Mouse (Mus musculus) myocyte (in vitro differentiated cells): ENCODE data around the gene Ptprm. TPM values are rescaled to one million over a fixed set of nuclear protein-coding genes. Genes with fewer than 3 reads are reported as not detected.

Experiments
- H3K27me3 ChIP-seq: one replicate; pipeline ENCODE4 v1.6.1; 2011; ENCODE audit not compliant: control insufficient read depth, insufficient read depth, insufficient read length
- H3K36me3 ChIP-seq: one replicate; pipeline ENCODE4 v1.6.1; 2011; ENCODE audit not compliant: control insufficient read depth, insufficient read depth
- H3K4me2 ChIP-seq: one replicate; pipeline ENCODE4 v1.6.1; 2011; ENCODE audit warnings: low read depth, control low read depth
- H3K4me3 ChIP-seq: one replicate; pipeline ENCODE4 v1.5.1; 2011; ENCODE audit warnings: mild to moderate bottlenecking, control low read depth, moderate library complexity
- H3K79me2 ChIP-seq: one replicate; pipeline ENCODE4 v1.6.1; 2011; ENCODE audit not compliant: control insufficient read depth, insufficient read depth
- H3ac ChIP-seq: one replicate; pipeline ENCODE4 v1.6.1; 2011; ENCODE audit not compliant: control insufficient read depth, insufficient read length
- CEBPB ChIP-seq: IDR thresholded peaks from 2 replicates; pipeline ENCODE4 v1.6.1; 2011; ENCODE audit warnings: mild to moderate bottlenecking, moderate library complexity; ENCODE audit not compliant: poor library complexity, insufficient read depth, severe bottlenecking
- E2F4 ChIP-seq: IDR thresholded peaks from one replicate; pipeline ENCODE4 v1.6.1; 2011; ENCODE audit warnings: mild to moderate bottlenecking, control low read depth, moderate library complexity; ENCODE audit not compliant: insufficient read depth
- MAX ChIP-seq: IDR thresholded peaks from one replicate; pipeline ENCODE4 v1.6.1; 2011; ENCODE audit warnings: low read depth, mild to moderate bottlenecking, control low read depth
- MYOD1 ChIP-seq, 3 experiments: IDR thresholded peaks; one replicate each; pipeline ENCODE4 v1.6.1; 2011; ENCODE audit warnings: control low read depth in 2 of 3, low read depth in 2 of 3, mild to moderate bottlenecking in 2 of 3, moderate library complexity in 1 of 3; ENCODE audit not compliant: insufficient read length in 2 of 3, control insufficient read depth in 1 of 3
- MYOG ChIP-seq, 3 experiments: IDR thresholded peaks; one replicate each; pipeline ENCODE4 v1.6.1; 2011; ENCODE audit warnings: control low read depth in 2 of 3, low read depth in 2 of 3, mild to moderate bottlenecking in 2 of 3; ENCODE audit not compliant: insufficient read length in 2 of 3, control insufficient read depth in 1 of 3, insufficient read depth in 1 of 3
- POLR2A ChIP-seq: IDR thresholded peaks from one replicate; pipeline ENCODE4 v1.6.1; 2011; ENCODE audit warnings: low read depth, mild to moderate bottlenecking, control low read depth, moderate library complexity; ENCODE audit not compliant: insufficient read length
- POLR2AphosphoS2 ChIP-seq: IDR thresholded peaks from one replicate; pipeline ENCODE4 v1.6.1; 2011; ENCODE audit warnings: low read depth, control low read depth; ENCODE audit not compliant: insufficient read length
- REST ChIP-seq: IDR thresholded peaks from one replicate; pipeline ENCODE4 v1.6.1; 2011; ENCODE audit warnings: mild to moderate bottlenecking, control low read depth, moderate library complexity; ENCODE audit not compliant: insufficient read depth, insufficient read length
- SRF ChIP-seq: IDR thresholded peaks from one replicate; pipeline ENCODE4 v1.6.1; 2011; ENCODE audit warnings: low read depth; ENCODE audit not compliant: control insufficient read depth, insufficient read length
- TCF12 ChIP-seq: IDR thresholded peaks from one replicate; pipeline ENCODE4 v1.6.1; 2011; ENCODE audit warnings: mild to moderate bottlenecking, control low read depth; ENCODE audit not compliant: poor library complexity, insufficient read depth, severe bottlenecking
- TCF3 ChIP-seq: IDR thresholded peaks from one replicate; pipeline ENCODE4 v1.6.1; 2011; ENCODE audit warnings: low read depth, control low read depth; ENCODE audit not compliant: insufficient read length
- USF1 ChIP-seq: IDR thresholded peaks from one replicate; pipeline ENCODE4 v1.6.1; 2011; ENCODE audit warnings: low read depth, mild to moderate bottlenecking, control low read depth, moderate library complexity
- polyA plus RNA-seq: library from polyadenylated mRNA; unstranded; fragments of >200 nt; fragmentation: generic; extraction: Trizol; gene quantifications from one replicate; pipeline ENCODE4 v1.2.1, GENCODE M21; 2012; ENCODE audit warnings: missing spikeins

Ptprm gene
- polyA plus RNA-seq, 1 experiment, result 6.5 TPM

- H3K27me3 ChIP-seq, result no peaks in the 10 kb centered on the region
- H3ac ChIP-seq, result no peak overlapping the region
- no peaks in the 10 kb centered on the region for H3K79me2 ChIP-seq
- H3K4me2 ChIP-seq, result peak overlapping the region; percentile 65
- H3K36me3 ChIP-seq, result no peaks in the 10 kb centered on the region
- TF ChIP-seq POLR2AphosphoS2, result no peak
- TF ChIP-seq POLR2A, result no peak
- TF ChIP-seq USF1, result peak; percentile 63
- no peak for TF ChIP-seq CEBPB
- TF ChIP-seq E2F4, result no peak
- TF ChIP-seq MYOG (IDR thresholded peaks at IDR 0.05; ENCODE audit: control insufficient read depth in 1 of 3, insufficient read depth in 1 of 3, insufficient read length in 2 of 3, low read depth in 2 of 3), result peak in 2 of 3 experiments; percentile 71 to 74
- TF ChIP-seq REST, result no peak
- TF ChIP-seq TCF12, result peak; percentile 61
- no peak for TF ChIP-seq TCF3
- peak; percentile 57 to 94 (median 68) for TF ChIP-seq MYOD1 (IDR thresholded peaks at IDR 0.05; ENCODE audit: control insufficient read depth in 1 of 3, insufficient read length in 2 of 3, low read depth in 2 of 3)
- H3K4me3 ChIP-seq, result no peak overlapping the region
Observed at GRCm38 (mm10) chr17:67171353-67171752, 182.9 kb downstream of the Ptprm start.

GRCm38 (mm10) chr17:67170696-67171095, 183.6 kb downstream of the Ptprm start:
- Histone ChIP-seq H3K27me3 (no peaks in the 10 kb centered on the region), H3K79me2 (no peaks in the 10 kb centered on the region), H3K4me3 (no peak overlapping the region), H3K36me3 (no peaks in the 10 kb centered on the region), H3ac (no peak overlapping the region), H3K4me2 (peak overlapping the region; percentile 65)
- TF ChIP-seq REST, result no peak
- TF ChIP-seq MYOD1 (IDR thresholded peaks at IDR 0.05; ENCODE audit: control insufficient read depth in 1 of 3, insufficient read length in 2 of 3, low read depth in 2 of 3), result peak in 1 of 3 experiments; percentile 28
- peak in 2 of 3 experiments; percentile 10 to 75 for TF ChIP-seq MYOG (IDR thresholded peaks at IDR 0.05; ENCODE audit: control insufficient read depth in 1 of 3, insufficient read depth in 1 of 3, insufficient read length in 2 of 3, low read depth in 2 of 3)

GRCm38 (mm10) chr17:67165876-67166275, 188.4 kb downstream of the Ptprm start:
- Histone ChIP-seq H3K36me3 (no peaks in the 10 kb centered on the region), H3ac (no peak overlapping the region), H3K4me2 (no peak overlapping the region), H3K4me3 (no peak overlapping the region), H3K27me3 (no peaks in the 10 kb centered on the region), H3K79me2 (no peaks in the 10 kb centered on the region)
- TF ChIP-seq MAX, result no peak
- no peak for TF ChIP-seq POLR2AphosphoS2

GRCm38 (mm10) chr17:67159611-67160010, 194.6 kb downstream of the Ptprm start:
- H3K4me3 ChIP-seq, result no peak overlapping the region
- H3K27me3 ChIP-seq, result no peaks in the 10 kb centered on the region
- TF ChIP-seq REST, result no peak
- TF ChIP-seq POLR2A, result no peak
- TF ChIP-seq CEBPB, result no peak
- no peak for TF ChIP-seq USF1
- no peak for TF ChIP-seq E2F4
- no peak for TF ChIP-seq POLR2AphosphoS2
- no peak for TF ChIP-seq SRF
- no peak for TF ChIP-seq TCF3
- no peak for TF ChIP-seq MYOD1 (IDR thresholded peaks at IDR 0.05; ENCODE audit: control insufficient read depth in 1 of 3, insufficient read length in 2 of 3, low read depth in 2 of 3)
- TF ChIP-seq TCF12, result no peak
- TF ChIP-seq MYOG (IDR thresholded peaks at IDR 0.05; ENCODE audit: control insufficient read depth in 1 of 3, insufficient read depth in 1 of 3, insufficient read length in 2 of 3, low read depth in 2 of 3), result no peak
- TF ChIP-seq MAX, result no peak
- H3K4me2 ChIP-seq, result no peak overlapping the region
- no peaks in the 10 kb centered on the region for H3K79me2 ChIP-seq
- no peak overlapping the region for H3ac ChIP-seq
- no peaks in the 10 kb centered on the region for H3K36me3 ChIP-seq

GRCm38 (mm10) chr17:67157089-67157752, 197.0 kb downstream of the Ptprm start:
- H3ac ChIP-seq, result no peak overlapping the region
- no peak overlapping the region for H3K4me2 ChIP-seq
- TF ChIP-seq SRF (no peak), POLR2A (no peak), USF1 (no peak), E2F4 (no peak), TCF3 (no peak), MYOG (IDR thresholded peaks at IDR 0.05; ENCODE audit: control insufficient read depth in 1 of 3, insufficient read depth in 1 of 3, insufficient read length in 2 of 3, low read depth in 2 of 3) (no peak), CEBPB (no peak), REST (no peak)
- no peak overlapping the region for H3K4me3 ChIP-seq
- no peaks in the 10 kb centered on the region for H3K27me3 ChIP-seq
- no peaks in the 10 kb centered on the region for H3K36me3 ChIP-seq
- no peaks in the 10 kb centered on the region for H3K79me2 ChIP-seq
